Mouse (Mus musculus) lung, postnatal 0 days (tissue): ENCODE measurements around the gene Mypop.

Experiments used
- CTCF ChIP-seq: IDR thresholded peaks from 2 replicates; pipeline ENCODE4 v1.5.1; 2016; ENCODE audit warnings: antibody characterized with exemption, mild to moderate bottlenecking
- EP300 ChIP-seq: IDR thresholded peaks from 2 replicates; pipeline ENCODE4 v1.6.1; 2016; ENCODE audit warnings: antibody characterized with exemption, mild to moderate bottlenecking, control low read depth

GRCm38 (mm10) chr7:19000421-19000820, 9.4 kb downstream of the Mypop start:
- no peak for TF ChIP-seq EP300
- TF ChIP-seq CTCF, result no peak
